Mouse (Mus musculus): ENCODE results near the gene Upp1.

DNA sequence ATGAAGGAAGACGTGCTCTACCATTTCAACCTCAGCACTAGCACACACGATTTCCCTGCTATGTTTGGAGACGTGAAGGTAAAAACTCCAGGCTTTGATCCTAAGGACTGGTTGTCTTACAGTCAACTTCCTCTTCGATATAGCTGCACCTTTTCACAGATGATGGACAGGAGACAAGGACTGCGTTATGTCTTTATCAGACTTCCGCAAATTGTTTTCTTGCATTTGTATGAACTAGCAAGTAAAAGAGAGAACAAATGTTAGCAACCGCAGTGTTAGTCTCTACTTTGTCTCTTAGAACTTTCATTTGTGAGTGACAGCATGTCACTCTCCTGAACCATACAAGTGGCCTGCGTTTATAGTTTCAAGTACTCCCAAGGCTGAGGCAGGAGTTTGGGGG is 11.6 kb downstream of the Upp1 start:
- TF ChIP-seq CTCF (conservative IDR thresholded peaks at IDR 0.05; ENCODE audit: low read length) (no peak), NANOG (IDR thresholded peaks at IDR 0.05; ENCODE audit: borderline replicate concordance, low read length) (no peak), POU5F1 (IDR thresholded peaks at IDR 0.05; ENCODE audit: borderline replicate concordance, low read length) (no peak)
